Mouse (Mus musculus): ENCODE measurements around the gene Mrps12. TPM values are rescaled to one million over a fixed set of nuclear protein-coding genes. Genes with fewer than 3 reads are reported as not detected.

Gene Mrps12
- polyA plus RNA-seq, 1 experiment from 2014 or later, result 122 TPM

DNA sequence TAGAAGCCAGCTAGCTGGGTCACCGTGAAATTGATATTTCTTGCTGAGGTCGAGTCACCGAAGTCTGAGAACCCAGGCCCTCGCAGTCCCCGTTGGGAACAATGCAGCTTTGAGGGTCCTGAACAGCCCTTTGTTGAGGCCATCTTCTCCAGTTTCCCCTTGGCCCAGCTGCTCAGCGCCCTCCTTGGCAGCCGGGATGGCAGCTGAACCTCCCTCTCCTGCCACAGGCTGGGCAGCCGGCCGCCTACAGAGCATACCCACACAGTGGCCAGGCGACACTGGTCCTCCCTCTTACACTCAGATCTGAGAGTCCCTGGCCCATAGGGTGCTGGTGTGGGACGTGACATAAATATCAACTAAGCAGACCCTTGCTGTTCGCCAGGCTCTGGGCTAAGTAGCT, 32.5 kb upstream of the Mrps12 start:
- no peaks in the 10 kb centered on the region for H3K27me3 ChIP-seq
- no peak overlapping the region for H3K4me3 ChIP-seq
- H3K9me3 ChIP-seq (replicated peaks), result no peaks in the 10 kb centered on the region
- no peak overlapping the region for H3K9ac ChIP-seq
- 84% methylated on average over 12 of the region's 12 CpGs for WGBS
- peaks cover 60% of the 10 kb centered on the region for H3K36me3 ChIP-seq (ENCODE audit: poor library complexity, severe bottlenecking)
- H3K27ac ChIP-seq, result no peak overlapping the region
- ATAC-seq, result no peak
- peaks cover 6% of the 10 kb centered on the region; the same call in 1 of the 2 replicates for H3K4me1 ChIP-seq
- H3K4me2 ChIP-seq, result no peak overlapping the region

DNA sequence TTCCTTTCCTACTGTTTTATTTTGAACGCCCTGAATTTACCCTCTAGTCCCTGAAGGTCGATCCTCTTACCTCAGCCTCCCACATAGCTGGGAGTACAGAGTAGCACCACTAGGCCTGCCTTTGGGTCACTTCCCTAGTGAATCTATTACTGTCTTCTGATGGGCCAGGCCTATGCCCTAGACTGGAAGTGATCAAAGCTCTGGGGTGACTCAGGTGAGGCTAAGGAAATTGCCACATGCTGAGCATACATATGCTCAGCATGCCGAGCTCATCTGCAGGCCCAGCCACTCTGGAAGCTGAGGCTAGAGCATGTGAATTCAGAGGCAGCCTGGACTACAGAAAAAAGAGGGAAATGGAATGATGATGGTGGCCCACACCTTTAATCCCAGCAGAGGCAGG, 31.5 kb upstream of the Mrps12 start:
- H3K27me3 ChIP-seq, result no peaks in the 10 kb centered on the region
- no peak overlapping the region for H3K4me2 ChIP-seq
- H3K36me3 ChIP-seq (ENCODE audit: poor library complexity, severe bottlenecking), result peaks cover 53% of the 10 kb centered on the region
- WGBS, result 87% methylated on average over 3 of the region's 3 CpGs
- ATAC-seq, result no peak
- H3K9ac ChIP-seq, result no peak overlapping the region
- H3K4me3 ChIP-seq, result no peak overlapping the region
- H3K4me1 ChIP-seq, result peaks cover 11% of the 10 kb centered on the region; the same call in 1 of the 2 replicates
- H3K9me3 ChIP-seq (replicated peaks), result no peaks in the 10 kb centered on the region
- H3K27ac ChIP-seq, result no peak overlapping the region

DNA sequence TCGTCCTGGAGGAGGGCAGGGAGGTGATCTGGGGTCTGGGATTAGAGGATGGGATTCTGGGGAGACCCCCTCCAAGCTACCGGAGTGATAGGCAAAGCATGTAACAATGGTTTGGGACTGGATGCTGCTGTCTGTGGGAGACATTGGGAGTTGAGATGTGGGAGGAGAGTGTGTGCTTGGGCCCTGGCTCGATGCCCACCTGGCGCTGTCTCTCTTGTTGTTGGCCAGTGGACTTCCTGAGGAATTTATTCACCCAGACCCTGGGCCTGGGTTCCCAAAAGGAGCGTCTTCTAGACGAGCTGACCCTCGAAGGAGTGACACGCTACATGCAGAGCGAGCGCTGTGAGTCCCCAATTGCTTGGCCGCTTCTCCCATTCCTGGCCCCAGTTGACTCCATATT, 30.2 kb upstream of the Mrps12 start:
- Histone ChIP-seq H3K9ac (no peak overlapping the region), H3K4me3 (no peak overlapping the region), H3K4me1 (peaks cover 23% of the 10 kb centered on the region), H3K9me3 (replicated peaks) (no peaks in the 10 kb centered on the region), H3K36me3 (ENCODE audit: poor library complexity, severe bottlenecking) (peaks cover 44% of the 10 kb centered on the region; the same call in 1 of the 2 replicates), H3K4me2 (no peak overlapping the region), H3K27ac (no peak overlapping the region), H3K27me3 (no peaks in the 10 kb centered on the region)
- ATAC-seq, result no peak
- 91% methylated on average over 11 of the region's 11 CpGs for WGBS

DNA sequence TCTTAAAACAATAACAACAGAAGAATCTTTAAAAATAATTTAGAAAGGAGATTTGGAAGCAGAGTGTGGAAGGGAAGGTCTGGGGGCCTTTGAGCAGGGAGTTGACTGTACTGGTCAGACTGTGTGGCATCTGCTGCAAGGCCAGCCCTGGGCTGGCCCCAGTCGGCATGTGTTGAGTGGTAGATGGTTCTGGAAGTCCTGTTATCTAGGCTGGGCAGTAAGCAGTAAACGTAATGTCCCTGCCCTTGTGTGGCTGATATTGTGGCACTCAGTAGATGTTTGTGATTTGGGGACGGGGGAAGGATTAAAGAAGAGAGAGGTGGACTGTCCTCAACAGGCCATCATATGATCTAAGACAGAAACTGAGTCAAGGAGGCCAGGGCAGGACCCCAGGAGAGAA, 28.7 kb upstream of the Mrps12 start:
- ATAC-seq, result no peak
- H3K36me3 ChIP-seq (ENCODE audit: poor library complexity, severe bottlenecking), result peaks cover 30% of the 10 kb centered on the region; the same call in 1 of the 2 replicates
- 91% methylated on average over 3 of the region's 3 CpGs for WGBS
- peaks cover 29% of the 10 kb centered on the region for H3K4me1 ChIP-seq
- no peak overlapping the region for H3K27ac ChIP-seq
- no peak overlapping the region for H3K4me2 ChIP-seq
- no peaks in the 10 kb centered on the region for H3K9me3 ChIP-seq (replicated peaks)
- H3K27me3 ChIP-seq, result no peaks in the 10 kb centered on the region
- no peak overlapping the region for H3K4me3 ChIP-seq
- H3K9ac ChIP-seq, result no peak overlapping the region

DNA sequence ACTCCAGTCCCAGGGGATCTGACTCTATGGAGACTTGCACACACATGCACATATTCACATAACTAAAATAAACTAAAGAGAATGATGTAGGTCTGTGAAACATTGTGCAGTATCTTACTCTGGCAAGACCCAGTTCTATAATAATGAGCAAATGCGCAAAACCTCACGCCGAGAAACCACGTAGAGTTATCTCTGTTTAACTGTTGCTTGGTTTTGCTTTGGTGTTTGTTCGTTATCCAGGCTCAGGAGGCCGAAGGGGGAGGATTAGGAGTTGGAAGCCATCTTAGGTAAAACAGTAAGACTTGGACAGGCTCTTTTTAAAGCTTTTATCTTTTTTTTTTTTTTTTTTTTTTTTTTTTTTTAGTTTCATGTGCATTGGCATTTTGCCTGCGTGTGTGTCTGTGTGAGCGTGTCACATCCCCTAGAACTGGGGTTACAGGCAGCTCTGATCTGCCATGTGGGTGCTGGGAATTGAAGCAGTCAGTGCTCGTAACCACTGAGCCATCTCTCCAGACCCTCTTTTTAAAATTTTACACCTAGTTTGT, 27.9 kb upstream of the Mrps12 start:
- Histone ChIP-seq H3K27ac (no peak overlapping the region), H3K4me3 (no peak overlapping the region), H3K4me2 (no peak overlapping the region), H3K36me3 (ENCODE audit: poor library complexity, severe bottlenecking) (peaks cover 22% of the 10 kb centered on the region; the same call in 1 of the 2 replicates), H3K27me3 (no peaks in the 10 kb centered on the region), H3K4me1 (peaks cover 28% of the 10 kb centered on the region), H3K9ac (no peak overlapping the region), H3K9me3 (replicated peaks) (no peaks in the 10 kb centered on the region)
- whole genome bisulfite sequencing, result 90% methylated on average over 9 of the region's 9 CpGs
- ATAC-seq, result no peak

DNA sequence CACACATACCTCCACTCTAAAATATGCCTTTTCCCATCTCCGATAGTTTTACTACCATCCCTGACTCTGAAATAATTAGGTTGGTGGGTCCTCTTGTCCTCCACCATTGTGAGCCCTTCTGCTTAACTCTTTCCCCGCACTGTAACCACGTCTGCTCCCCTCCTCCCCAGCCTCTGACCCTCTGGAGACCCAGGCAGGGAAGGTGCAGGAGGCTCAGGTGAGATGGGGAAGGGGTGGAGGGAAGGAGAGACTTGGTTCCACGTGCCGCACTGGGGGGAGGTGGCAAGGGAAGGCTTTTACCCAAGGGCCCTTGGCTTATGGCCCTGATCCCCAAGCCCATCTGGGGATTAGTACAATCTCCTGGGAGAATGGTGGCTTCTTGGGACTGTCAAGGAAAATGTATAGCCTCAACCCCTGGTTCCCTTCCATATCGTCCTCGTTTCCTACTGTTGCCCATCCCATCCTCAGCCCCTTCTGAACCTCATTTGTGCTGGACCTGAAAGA, 25.9 kb upstream of the Mrps12 start, which contains the start of gene Nfkbib:
Gene Nfkbib, minus strand, starts transcription at position 51 of the 504 bp plus-strand sequence.
- no peak for ATAC-seq
- 62% methylated on average over 7 of the region's 7 CpGs for WGBS

DNA sequence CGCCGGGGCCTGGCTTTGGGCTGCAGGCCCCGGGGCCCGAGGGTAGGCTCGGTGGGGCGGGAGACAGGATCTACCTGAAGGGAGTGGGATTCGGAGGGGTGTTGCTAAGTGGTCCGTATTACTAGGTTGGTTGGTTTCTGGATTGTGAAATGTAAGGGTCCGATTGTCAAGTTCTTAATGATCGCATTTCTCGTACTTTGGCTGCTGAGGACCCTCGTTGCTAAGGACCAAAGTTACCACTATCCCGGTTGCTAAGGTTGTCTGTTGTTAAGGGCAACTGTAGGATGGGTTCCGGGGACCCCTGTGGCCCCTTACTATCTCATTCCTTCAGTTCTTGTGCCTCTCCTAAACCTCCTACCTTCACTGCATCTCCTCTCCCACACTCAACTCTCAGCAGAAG, 25.3 kb upstream of the Mrps12 start:
- H3K27me3 ChIP-seq, result no peaks in the 10 kb centered on the region
- H3K9me3 ChIP-seq (replicated peaks), result no peaks in the 10 kb centered on the region
- H3K9ac ChIP-seq, result peak overlapping the region; percentile 66
- peak overlapping the region; percentile 76 for H3K4me3 ChIP-seq
- peaks cover 28% of the 10 kb centered on the region for H3K4me1 ChIP-seq
- peak overlapping the region; percentile 79 for H3K4me2 ChIP-seq
- H3K36me3 ChIP-seq (ENCODE audit: poor library complexity, severe bottlenecking), result peaks cover 11% of the 10 kb centered on the region
- no peak overlapping the region for H3K27ac ChIP-seq
- WGBS, result 4% methylated on average over 14 of the region's 14 CpGs
- no peak; the same call in 1 of the 2 replicates for ATAC-seq

More for the DNA sequence above, 25.9 kb upstream of the Mrps12 start, which contains the start of gene Nfkbib:
- Histone ChIP-seq H3K4me2 (peak within 1 kb of the TSS; percentile 79), H3K4me1 (peaks cover 28% of the 10 kb centered on the region), H3K27me3 (no peaks in the 10 kb centered on the region), H3K36me3 (ENCODE audit: poor library complexity, severe bottlenecking) (peaks cover 13% of the 10 kb centered on the region), H3K4me3 (peak within 1 kb of the TSS; percentile 76), H3K27ac (no peak within 1 kb of the TSS), H3K9me3 (replicated peaks) (no peaks in the 10 kb centered on the region), H3K9ac (peak within 1 kb of the TSS; percentile 71)

DNA sequence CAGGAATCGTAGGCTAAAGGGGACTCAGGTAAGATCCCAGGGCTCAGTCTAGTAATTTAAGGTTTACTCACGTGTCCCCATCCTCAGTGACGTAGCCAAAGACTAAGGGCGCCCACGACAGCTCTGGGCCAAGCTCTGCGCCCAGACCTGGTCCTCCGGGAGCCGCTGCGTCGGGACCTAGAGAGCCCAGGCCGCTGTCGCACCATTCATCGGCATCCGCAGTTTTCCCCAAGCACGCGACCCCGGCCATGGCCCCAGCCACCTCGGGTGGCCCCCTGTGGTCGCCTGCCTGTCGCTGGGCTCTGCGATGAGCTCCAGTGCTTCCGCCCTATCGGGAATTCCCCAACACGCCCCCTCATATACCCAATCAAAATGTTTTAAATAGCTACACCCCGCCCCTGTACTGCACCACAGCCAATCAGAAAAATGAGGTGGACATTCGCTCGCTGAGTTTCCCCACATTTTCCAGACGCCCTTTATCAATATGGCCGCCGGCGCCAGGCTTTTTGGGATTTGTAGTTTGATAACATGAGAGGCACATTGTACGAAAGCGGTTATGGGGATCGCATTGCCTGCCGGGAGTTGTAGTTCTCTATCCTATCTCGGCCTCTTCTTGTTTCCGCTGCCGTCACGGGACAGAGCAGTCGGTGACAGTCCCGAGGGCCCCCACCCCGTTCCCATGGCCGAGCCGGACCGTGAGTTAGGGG, 24.7 kb upstream of the Mrps12 start, which contains the start of gene Sirt2:
Gene Sirt2, plus strand, starts transcription at position 563 of the 707 bp plus-strand sequence.
- Histone ChIP-seq H3K4me3 (peak within 1 kb of the TSS; percentile 76), H3K27ac (no peak within 1 kb of the TSS), H3K9ac (peak within 1 kb of the TSS; percentile 71)

DNA sequence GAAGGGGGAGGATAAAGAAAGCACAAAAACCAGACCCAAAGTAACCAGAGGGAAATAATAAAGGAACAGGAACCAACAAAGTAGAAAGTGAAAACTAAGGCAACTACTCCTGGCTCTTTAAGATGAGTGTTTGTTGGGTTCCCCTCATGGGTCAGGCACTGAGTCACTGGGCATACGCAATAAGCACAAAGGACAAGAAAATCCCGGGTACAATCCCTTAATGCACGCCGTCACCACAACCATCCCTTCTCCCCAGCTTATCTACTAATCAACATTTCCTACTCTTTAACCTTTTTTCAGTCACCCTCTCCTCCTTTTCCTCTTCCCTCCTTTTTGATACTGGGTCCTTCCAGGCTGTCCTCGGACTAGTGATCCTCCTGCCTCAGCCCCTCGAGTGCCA, 23.6 kb upstream of the Mrps12 start:
- Histone ChIP-seq H3K9ac (peak overlapping the region; percentile 71; the same call in 1 of the 2 replicates), H3K4me3 (peak overlapping the region; percentile 76; the same call in 1 of the 2 replicates), H3K27ac (no peak overlapping the region), H3K36me3 (ENCODE audit: poor library complexity, severe bottlenecking) (peaks cover 25% of the 10 kb centered on the region), H3K9me3 (replicated peaks) (no peaks in the 10 kb centered on the region), H3K4me2 (peak overlapping the region; percentile 78), H3K4me1 (peaks cover 28% of the 10 kb centered on the region), H3K27me3 (no peaks in the 10 kb centered on the region)
- 84% methylated on average over 6 of the region's 6 CpGs for WGBS
- no peak for ATAC-seq

More for the DNA sequence above, 24.7 kb upstream of the Mrps12 start, which contains the start of gene Sirt2:
- Histone ChIP-seq H3K9me3 (replicated peaks) (no peaks in the 10 kb centered on the region), H3K27me3 (no peaks in the 10 kb centered on the region), H3K4me2 (peak within 1 kb of the TSS; percentile 79), H3K4me1 (peaks cover 28% of the 10 kb centered on the region), H3K36me3 (ENCODE audit: poor library complexity, severe bottlenecking) (peaks cover 14% of the 10 kb centered on the region)
- ATAC-seq, result peak; percentile 99
- under 1% methylated on average over 45 of the region's 45 CpGs for WGBS

DNA sequence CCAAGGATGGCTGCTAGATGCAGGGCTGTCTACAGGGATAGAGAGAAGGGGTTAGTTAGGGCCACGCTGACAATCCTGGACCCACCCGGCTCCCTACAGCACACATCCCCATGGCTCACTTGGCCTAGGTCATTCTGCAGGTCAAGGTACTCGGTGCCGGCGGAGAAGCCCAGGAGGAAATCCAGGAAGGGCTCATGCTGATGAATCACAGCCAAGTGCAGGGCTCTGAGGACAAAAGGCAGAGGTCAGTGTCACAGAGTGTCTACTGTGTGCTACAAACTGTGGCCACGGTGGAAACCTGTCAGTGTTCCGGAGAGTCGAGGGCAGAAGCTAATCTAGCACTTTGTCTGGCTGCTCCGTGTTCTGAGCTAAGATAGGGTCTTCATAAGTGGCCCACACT, 20.3 kb upstream of the Mrps12 start:
- H3K27me3 ChIP-seq, result peaks cover 6% of the 10 kb centered on the region
- H3K4me1 ChIP-seq, result peaks cover 8% of the 10 kb centered on the region
- no peaks in the 10 kb centered on the region for H3K9me3 ChIP-seq (replicated peaks)
- no peak overlapping the region for H3K27ac ChIP-seq
- H3K4me2 ChIP-seq, result no peak overlapping the region
- ATAC-seq, result no peak
- no peak overlapping the region for H3K9ac ChIP-seq
- H3K4me3 ChIP-seq, result no peak overlapping the region
- 96% methylated on average over 9 of the region's 9 CpGs for WGBS
- peaks cover 45% of the 10 kb centered on the region for H3K36me3 ChIP-seq (ENCODE audit: poor library complexity, severe bottlenecking)

DNA sequence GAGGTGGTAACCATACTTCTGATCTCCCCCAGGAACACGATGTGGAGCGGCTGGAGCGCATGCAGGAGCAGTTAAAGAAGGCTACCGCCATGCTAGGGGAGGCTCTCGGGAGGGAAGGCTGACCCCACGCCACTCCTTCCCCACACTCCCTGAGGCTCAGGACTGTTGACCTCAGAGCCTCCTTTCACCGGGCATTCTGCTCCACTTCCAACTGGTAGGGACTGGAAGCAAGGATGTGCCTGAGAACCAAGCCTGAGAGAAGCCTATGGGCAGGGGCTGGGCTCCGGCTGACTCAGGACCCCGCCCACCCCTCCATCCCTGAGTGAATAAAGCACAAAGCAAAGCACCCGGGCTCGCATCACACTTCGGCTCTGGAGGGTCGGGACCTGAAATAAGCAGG, 17.0 kb upstream of the Mrps12 start:
- ATAC-seq, result no peak
- Histone ChIP-seq H3K4me3 (no peak overlapping the region), H3K36me3 (ENCODE audit: poor library complexity, severe bottlenecking) (peaks cover 48% of the 10 kb centered on the region), H3K9ac (no peak overlapping the region), H3K9me3 (replicated peaks) (no peaks in the 10 kb centered on the region), H3K4me2 (no peak overlapping the region), H3K4me1 (peaks cover 9% of the 10 kb centered on the region; the same call in 1 of the 2 replicates), H3K27ac (no peak overlapping the region), H3K27me3 (peaks cover 26% of the 10 kb centered on the region)
- WGBS, result 79% methylated on average over 13 of the region's 13 CpGs

DNA sequence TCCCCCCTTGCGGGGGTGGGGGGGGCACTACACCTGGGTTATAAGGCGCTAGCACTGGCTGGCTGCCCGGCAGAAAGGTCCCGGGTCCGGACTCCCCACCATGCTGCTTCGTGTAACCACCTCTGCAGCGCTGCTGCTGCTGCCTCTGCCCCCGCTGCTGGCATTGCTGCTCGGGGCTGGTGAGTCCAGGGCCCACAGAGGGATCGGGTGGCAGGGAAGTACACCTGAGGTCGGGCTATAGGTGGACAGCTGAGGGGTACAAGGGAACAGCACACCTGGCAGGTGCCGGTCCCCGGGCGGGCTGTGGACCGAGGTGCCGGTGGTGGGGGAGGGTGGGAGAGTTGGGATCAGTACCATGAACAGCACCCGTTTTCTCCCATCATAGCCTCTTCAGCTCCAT, 14.5 kb upstream of the Mrps12 start, which contains the start of gene Ccer2:
Gene Ccer2, plus strand, starts transcription at position 96 of the 400 bp plus-strand sequence.
- Histone ChIP-seq H3K36me3 (ENCODE audit: poor library complexity, severe bottlenecking) (peaks cover 46% of the 10 kb centered on the region), H3K4me3 (peak within 1 kb of the TSS; percentile 12; the same call in 1 of the 2 replicates), H3K27me3 (peaks cover 26% of the 10 kb centered on the region), H3K4me2 (peak within 1 kb of the TSS; percentile 45), H3K27ac (no peak within 1 kb of the TSS), H3K9ac (peak within 1 kb of the TSS; percentile 45; the same call in 1 of the 2 replicates), H3K4me1 (peaks cover 9% of the 10 kb centered on the region; the same call in 1 of the 2 replicates), H3K9me3 (replicated peaks) (no peaks in the 10 kb centered on the region)
- WGBS, result 5% methylated on average over 17 of the region's 17 CpGs
- no peak for ATAC-seq
